Mouse (Mus musculus): Measurements from ENCODE around the gene Tor1b. TPM values are rescaled to one million over a fixed set of nuclear protein-coding genes. Genes with fewer than 3 reads are reported as not detected.
"Not testable (repeated sequence)": the region's sequence is repeated elsewhere in the genome, so short reads cannot be mapped to it uniquely, and the experiment has no call there.

The Tor1b gene
- polyA plus RNA-seq, 1 experiment from 2014 or later, result 27.2 TPM

GRCm38 (mm10) chr2:30915933-30916332, 36.8 kb upstream of the Tor1b start:
- H3K4me3 ChIP-seq (ENCODE audit: low read depth, low read length); ATAC-seq (replicated peaks; ENCODE audit: low FRiP score); H3K4me1 ChIP-seq (replicated peaks; ENCODE audit: control insufficient read depth, insufficient read depth, low read length); H3K36me3 ChIP-seq (ENCODE audit: control insufficient read depth, insufficient read depth, low read length); H3K4me2 ChIP-seq; H3K27ac ChIP-seq (ENCODE audit: low read depth, low read length); DNase-seq (ENCODE audit: low spot score); H3K9ac ChIP-seq (ENCODE audit: low read depth, low read length); H3K9me3 ChIP-seq (ENCODE audit: control insufficient read depth, low read length); H3K27me3 ChIP-seq (replicated peaks; ENCODE audit: control insufficient read depth, insufficient read depth, low read length): not testable (repeated sequence)
- WGBS, result 74% methylated on average over 6 of the region's 6 CpGs

GRCm38 (mm10) chr2:30917649-30918048, 35.1 kb upstream of the Tor1b start:
- DNase-seq (ENCODE audit: low spot score) (no peak), ATAC-seq (replicated peaks; ENCODE audit: low FRiP score) (no peak)
- H3K4me2 ChIP-seq, result no peak overlapping the region
- no peaks in the 10 kb centered on the region for H3K36me3 ChIP-seq (ENCODE audit: control insufficient read depth, insufficient read depth, low read length)
- no peaks in the 10 kb centered on the region for H3K9me3 ChIP-seq (ENCODE audit: control insufficient read depth, low read length)
- no peak overlapping the region for H3K4me3 ChIP-seq (ENCODE audit: low read depth, low read length)
- H3K27ac ChIP-seq (ENCODE audit: low read depth, low read length), result no peak overlapping the region
- no peak overlapping the region for H3K9ac ChIP-seq (ENCODE audit: low read depth, low read length)
- H3K4me1 ChIP-seq (replicated peaks; ENCODE audit: control insufficient read depth, insufficient read depth, low read length), result no peaks in the 10 kb centered on the region
- H3K27me3 ChIP-seq (replicated peaks; ENCODE audit: control insufficient read depth, insufficient read depth, low read length), result no peaks in the 10 kb centered on the region; the same call in 1 of the 2 replicates
- 76% methylated on average over 7 of the region's 7 CpGs for WGBS

GRCm38 (mm10) chr2:30918126-30918525, 34.6 kb upstream of the Tor1b start:
- Histone ChIP-seq H3K9ac (ENCODE audit: low read depth, low read length) (no peak overlapping the region), H3K36me3 (ENCODE audit: control insufficient read depth, insufficient read depth, low read length) (no peaks in the 10 kb centered on the region), H3K4me1 (replicated peaks; ENCODE audit: control insufficient read depth, insufficient read depth, low read length) (no peaks in the 10 kb centered on the region), H3K27ac (ENCODE audit: low read depth, low read length) (no peak overlapping the region), H3K9me3 (ENCODE audit: control insufficient read depth, low read length) (no peaks in the 10 kb centered on the region), H3K4me3 (ENCODE audit: low read depth, low read length) (no peak overlapping the region), H3K27me3 (replicated peaks; ENCODE audit: control insufficient read depth, insufficient read depth, low read length) (no peaks in the 10 kb centered on the region; the same call in 1 of the 2 replicates), H3K4me2 (no peak overlapping the region)
- ATAC-seq (replicated peaks; ENCODE audit: low FRiP score), result no peak
- DNase-seq (ENCODE audit: low spot score), result no peak
- 52% methylated on average over 6 of the region's 6 CpGs for WGBS

GRCm38 (mm10) chr2:30918780-30919329, 33.9 kb upstream of the Tor1b start:
- Histone ChIP-seq H3K27ac (ENCODE audit: low read depth, low read length) (no peak overlapping the region), H3K9me3 (ENCODE audit: control insufficient read depth, low read length) (no peaks in the 10 kb centered on the region), H3K4me2 (no peak overlapping the region), H3K9ac (ENCODE audit: low read depth, low read length) (no peak overlapping the region), H3K27me3 (replicated peaks; ENCODE audit: control insufficient read depth, insufficient read depth, low read length) (no peaks in the 10 kb centered on the region), H3K36me3 (ENCODE audit: control insufficient read depth, insufficient read depth, low read length) (no peaks in the 10 kb centered on the region), H3K4me1 (replicated peaks; ENCODE audit: control insufficient read depth, insufficient read depth, low read length) (no peaks in the 10 kb centered on the region), H3K4me3 (ENCODE audit: low read depth, low read length) (no peak overlapping the region)
- ATAC-seq (replicated peaks; ENCODE audit: low FRiP score), result no peak
- DNase-seq (ENCODE audit: low spot score), result no peak
- 45% methylated on average over 8 of the region's 8 CpGs for WGBS

GRCm38 (mm10) chr2:30920216-30920615, 32.5 kb upstream of the Tor1b start:
- Histone ChIP-seq H3K4me2 (no peak overlapping the region), H3K9me3 (ENCODE audit: control insufficient read depth, low read length) (no peaks in the 10 kb centered on the region), H3K27me3 (replicated peaks; ENCODE audit: control insufficient read depth, insufficient read depth, low read length) (no peaks in the 10 kb centered on the region), H3K9ac (ENCODE audit: low read depth, low read length) (no peak overlapping the region), H3K27ac (ENCODE audit: low read depth, low read length) (no peak overlapping the region), H3K4me1 (replicated peaks; ENCODE audit: control insufficient read depth, insufficient read depth, low read length) (no peaks in the 10 kb centered on the region), H3K4me3 (ENCODE audit: low read depth, low read length) (no peak overlapping the region), H3K36me3 (ENCODE audit: control insufficient read depth, insufficient read depth, low read length) (no peaks in the 10 kb centered on the region)
- 52% methylated on average over 7 of the region's 7 CpGs for WGBS
- ATAC-seq (replicated peaks; ENCODE audit: low FRiP score) (no peak), DNase-seq (ENCODE audit: low spot score) (no peak)

- Histone ChIP-seq H3K9me3 (ENCODE audit: control insufficient read depth, low read length) (no peaks in the 10 kb centered on the region), H3K27me3 (replicated peaks; ENCODE audit: control insufficient read depth, insufficient read depth, low read length) (no peaks in the 10 kb centered on the region), H3K4me3 (ENCODE audit: low read depth, low read length) (no peak overlapping the region), H3K4me2 (no peak overlapping the region), H3K4me1 (replicated peaks; ENCODE audit: control insufficient read depth, insufficient read depth, low read length) (no peaks in the 10 kb centered on the region), H3K27ac (ENCODE audit: low read depth, low read length) (no peak overlapping the region), H3K36me3 (ENCODE audit: control insufficient read depth, insufficient read depth, low read length) (no peaks in the 10 kb centered on the region), H3K9ac (ENCODE audit: low read depth, low read length) (no peak overlapping the region)
- WGBS, result 64% methylated on average over 3 of the region's 3 CpGs
- ATAC-seq (replicated peaks; ENCODE audit: low FRiP score), result no peak
- DNase-seq (ENCODE audit: low spot score), result no peak
Measured at GRCm38 (mm10) chr2:30923099-30923498, 29.7 kb upstream of the Tor1b start.

- Histone ChIP-seq H3K4me2 (no peak overlapping the region), H3K36me3 (ENCODE audit: control insufficient read depth, insufficient read depth, low read length) (no peaks in the 10 kb centered on the region), H3K9me3 (ENCODE audit: control insufficient read depth, low read length) (no peaks in the 10 kb centered on the region), H3K9ac (ENCODE audit: low read depth, low read length) (no peak overlapping the region), H3K27ac (ENCODE audit: low read depth, low read length) (no peak overlapping the region), H3K27me3 (replicated peaks; ENCODE audit: control insufficient read depth, insufficient read depth, low read length) (no peaks in the 10 kb centered on the region), H3K4me1 (replicated peaks; ENCODE audit: control insufficient read depth, insufficient read depth, low read length) (peaks cover 11% of the 10 kb centered on the region), H3K4me3 (ENCODE audit: low read depth, low read length) (no peak overlapping the region)
- DNase-seq (ENCODE audit: low spot score) (no peak), ATAC-seq (replicated peaks; ENCODE audit: low FRiP score) (no peak)
- WGBS, result 85% methylated on average over 4 of the region's 4 CpGs
Measured at GRCm38 (mm10) chr2:30925181-30925580, 27.6 kb upstream of the Tor1b start.

GRCm38 (mm10) chr2:30926381-30926780, 26.4 kb upstream of the Tor1b start:
- Histone ChIP-seq H3K9ac (ENCODE audit: low read depth, low read length) (no peak overlapping the region), H3K9me3 (ENCODE audit: control insufficient read depth, low read length) (no peaks in the 10 kb centered on the region), H3K27me3 (replicated peaks; ENCODE audit: control insufficient read depth, insufficient read depth, low read length) (no peaks in the 10 kb centered on the region), H3K4me1 (replicated peaks; ENCODE audit: control insufficient read depth, insufficient read depth, low read length) (peaks cover 11% of the 10 kb centered on the region), H3K36me3 (ENCODE audit: control insufficient read depth, insufficient read depth, low read length) (no peaks in the 10 kb centered on the region), H3K4me2 (no peak overlapping the region), H3K27ac (ENCODE audit: low read depth, low read length) (no peak overlapping the region), H3K4me3 (ENCODE audit: low read depth, low read length) (no peak overlapping the region)
- WGBS, result 75% methylated on average over 4 of the region's 4 CpGs
- ATAC-seq (replicated peaks; ENCODE audit: low FRiP score) (no peak), DNase-seq (ENCODE audit: low spot score) (no peak)

- Histone ChIP-seq H3K4me2 (no peak overlapping the region), H3K9ac (ENCODE audit: low read depth, low read length) (no peak overlapping the region), H3K36me3 (ENCODE audit: control insufficient read depth, insufficient read depth, low read length) (no peaks in the 10 kb centered on the region), H3K27ac (ENCODE audit: low read depth, low read length) (0 out of 2 replicates have a peak overlapping the region, but pooled peaks have one; percentile 5), H3K4me3 (ENCODE audit: low read depth, low read length) (no peak overlapping the region), H3K27me3 (replicated peaks; ENCODE audit: control insufficient read depth, insufficient read depth, low read length) (no peaks in the 10 kb centered on the region), H3K9me3 (ENCODE audit: control insufficient read depth, low read length) (no peaks in the 10 kb centered on the region), H3K4me1 (replicated peaks; ENCODE audit: control insufficient read depth, insufficient read depth, low read length) (peaks cover 11% of the 10 kb centered on the region)
- DNase-seq (ENCODE audit: low spot score), result no peak
- WGBS, result 52% methylated on average over 9 of the region's 9 CpGs
- no peak for ATAC-seq (replicated peaks; ENCODE audit: low FRiP score)
Measured at GRCm38 (mm10) chr2:30927151-30927781, 25.5 kb upstream of the Tor1b start.
